Mouse (Mus musculus) ES-E14 (cell line): ENCODE results near the gene Abca4. TPM values are rescaled to one million over a fixed set of nuclear protein-coding genes. Genes with fewer than 3 reads are reported as not detected.

ENCODE experiments used
- DNase-seq: peaks from one replicate; pipeline ENCODE4 v3.0.0-alpha.2; 2013; ENCODE audit warnings: low read depth, low spot score
- H3K27ac ChIP-seq: 2 replicates; pipeline ENCODE4 v1.5.1; 2012; ENCODE audit warnings: low read depth, mild to moderate bottlenecking, low read length, moderate library complexity, mixed read lengths; ENCODE audit not compliant: poor library complexity, insufficient read depth, severe bottlenecking
- H3K36me3 ChIP-seq: 2 replicates; pipeline ENCODE4 v1.6.1; 2012; ENCODE audit warnings: mild to moderate bottlenecking, low read length, moderate library complexity, mixed read lengths; ENCODE audit not compliant: control insufficient read depth, poor library complexity, insufficient read depth, severe bottlenecking
- H3K4me1 ChIP-seq, 2 experiments: fragments of 150-350 bp in 1 of 2; sonication (generic) in 1 of 2; 2 replicates each; pipeline ENCODE4 v1.6.1; 2012; ENCODE audit warnings: low read length in 2 of 2, mild to moderate bottlenecking in 1 of 2, mixed read lengths in 1 of 2; ENCODE audit not compliant: control insufficient read depth in 2 of 2, insufficient read depth in 2 of 2, poor library complexity in 1 of 2
- H3K4me3 ChIP-seq, 2 experiments: fragments of 150-350 bp in 1 of 2; sonication (generic) in 1 of 2; 2 replicates each; pipeline ENCODE4 v1.5.1; 2012; ENCODE audit warnings: low read length in 2 of 2, low read depth in 1 of 2, mild to moderate bottlenecking in 1 of 2, mixed read lengths in 1 of 2; ENCODE audit not compliant: insufficient read depth in 1 of 2, poor library complexity in 1 of 2, severe bottlenecking in 1 of 2
- H3K9ac ChIP-seq: 2 replicates; pipeline ENCODE4 v1.6.1; 2012; ENCODE audit warnings: low read depth, mild to moderate bottlenecking, low read length, mixed read lengths; ENCODE audit not compliant: poor library complexity, insufficient read depth, severe bottlenecking
- H3K9me3 ChIP-seq: fragments of 150-350 bp; sonication (generic); 2 replicates; pipeline ENCODE4 v1.6.1; 2012; ENCODE audit warnings: low read depth, mild to moderate bottlenecking, low read length; ENCODE audit not compliant: control insufficient read depth, insufficient read depth
- CHD2 ChIP-seq: IDR thresholded peaks from 2 replicates; pipeline ENCODE4 v1.6.1; 2014; ENCODE audit warnings: mild to moderate bottlenecking, low read depth, low read length, inconsistent platforms
- HCFC1 ChIP-seq: IDR thresholded peaks from 2 replicates; pipeline ENCODE4 v1.6.1; 2012; ENCODE audit warnings: low read length, inconsistent platforms, borderline replicate concordance; ENCODE audit not compliant: insufficient read depth
- MAFK ChIP-seq: IDR thresholded peaks from 2 replicates; pipeline ENCODE4 v1.6.1; 2014; ENCODE audit warnings: mild to moderate bottlenecking, low read depth, low read length, inconsistent platforms; ENCODE audit not compliant: insufficient read depth
- ZC3H11A ChIP-seq: IDR thresholded peaks from 2 replicates; pipeline ENCODE4 v1.6.1; 2012; ENCODE audit warnings: low read depth, mild to moderate bottlenecking, inconsistent platforms, low read length, borderline replicate concordance
- ZNF384 ChIP-seq: IDR thresholded peaks from 2 replicates; pipeline ENCODE4 v1.6.1; 2012; ENCODE audit warnings: low read depth, low read length, inconsistent platforms
- in situ Hi-C, 2 experiments: fragments of 600-800 bp; cut with MboI; formaldehyde crosslinking; loops; one replicate each; pipeline ENCODE4 v1.15.1; 2025; ENCODE audit warnings: low sequenced_read_pairs in 2 of 2, inconsistent platforms in 1 of 2; ENCODE audit not compliant: unreplicated experiment in 2 of 2
- total RNA-seq: library from RNA; depleted of rRNA; stranded (reverse); fragments of 300-350 nt; gene quantifications from 2 replicates; pipeline ENCODE4 v1.2.3, GENCODE M21; 2012

Abca4 gene
- total RNA-seq, 1 experiment, result 2.3 TPM

- Histone ChIP-seq H3K27ac (no peak overlapping the region), H3K36me3 (no peaks in the 10 kb centered on the region), H3K9me3 (no peaks in the 10 kb centered on the region), H3K9ac (no peak overlapping the region), H3K4me1 (no peaks in the 10 kb centered on the region), H3K4me3 (no peak overlapping the region)
- DNase-seq, result no peak
- no peak for TF ChIP-seq ZC3H11A
- in situ Hi-C loops, result loop anchor here in 1 of 2 experiments (25.0 kb wide), 1 partner anchor 242 kb away; no protein-coding TSS in a partner anchor
These were observed 84.8 kb downstream of the Abca4 start for GRCm38 (mm10) chr3:122128999-122129493.

DNA sequence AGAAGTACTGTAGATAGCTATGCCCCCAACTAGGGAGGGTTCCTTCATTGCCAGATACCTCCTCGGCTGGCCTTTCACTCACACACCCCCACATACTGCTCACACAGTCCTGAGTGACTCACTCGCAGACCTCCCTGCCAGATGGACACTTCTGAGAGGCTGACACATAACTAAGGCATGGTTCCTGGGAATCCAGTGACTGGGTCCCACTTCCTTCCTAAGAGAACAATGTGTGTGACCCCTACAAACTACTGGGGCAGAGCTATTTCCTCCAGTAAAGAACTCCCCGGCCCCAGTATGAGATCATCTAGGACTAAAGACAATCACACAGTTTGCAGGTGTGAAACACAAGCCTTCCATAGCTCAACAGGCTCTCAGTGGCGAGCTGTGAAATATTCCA, 86.5 kb downstream of the Abca4 start:
- in situ Hi-C loops, result loop anchor here (10.0 to 25.0 kb wide), 2 partner anchors 176 to 243 kb away; partner anchors contain the start of gene Arhgap29 (in 1 of the 2)
- Histone ChIP-seq H3K27ac (no peak overlapping the region), H3K9me3 (no peaks in the 10 kb centered on the region), H3K4me3 (no peak overlapping the region), H3K9ac (no peak overlapping the region), H3K4me1 (no peaks in the 10 kb centered on the region), H3K36me3 (no peaks in the 10 kb centered on the region)
- TF ChIP-seq ZNF384 (no peak), ZC3H11A (no peak)
- no peak for DNase-seq

- Histone ChIP-seq H3K9me3 (no peaks in the 10 kb centered on the region), H3K36me3 (no peaks in the 10 kb centered on the region), H3K27ac (no peak overlapping the region), H3K4me1 (no peaks in the 10 kb centered on the region), H3K4me3 (no peak overlapping the region), H3K9ac (no peak overlapping the region)
- no peak for TF ChIP-seq HCFC1
- TF ChIP-seq CHD2, result no peak
- no peak for TF ChIP-seq MAFK
- TF ChIP-seq ZC3H11A, result no peak
- TF ChIP-seq ZNF384, result no peak
- DNase-seq, result no peak
- in situ Hi-C loops, result loop anchor here (10.0 to 25.0 kb wide), 2 partner anchors 177 to 244 kb away; partner anchors contain the start of gene Arhgap29 (in 1 of the 2)
These were observed 87.4 kb downstream of the Abca4 start for GRCm38 (mm10) chr3:122131633-122132032.

DNA sequence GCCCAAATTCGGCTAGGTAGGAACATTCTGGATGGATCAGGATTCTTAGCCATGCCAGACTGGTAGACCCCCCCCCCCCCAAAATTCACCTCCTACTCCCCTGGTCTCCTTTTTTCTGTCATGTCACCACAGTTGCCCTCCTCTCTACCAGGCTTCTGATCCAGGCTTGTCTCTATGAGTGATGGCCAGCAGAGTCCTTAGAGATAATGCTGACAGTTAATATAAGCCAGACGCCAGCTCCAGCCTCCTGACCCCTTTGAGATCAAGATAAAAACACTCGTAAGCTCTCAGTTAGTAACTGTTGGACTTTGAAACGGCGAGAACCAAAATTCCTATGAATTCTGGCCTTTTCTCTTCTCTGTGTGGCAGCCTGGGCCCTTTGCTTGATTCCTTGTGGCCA, 89.0 kb downstream of the Abca4 start:
- Histone ChIP-seq H3K4me3 (no peak overlapping the region), H3K4me1 (no peaks in the 10 kb centered on the region), H3K9ac (no peak overlapping the region), H3K36me3 (no peaks in the 10 kb centered on the region), H3K27ac (no peak overlapping the region), H3K9me3 (no peaks in the 10 kb centered on the region)
- TF ChIP-seq HCFC1 (no peak), MAFK (no peak), CHD2 (no peak), ZC3H11A (no peak), ZNF384 (no peak)
- in situ Hi-C loops, result loop anchor here (10.0 to 25.0 kb wide), 2 partner anchors 178 to 246 kb away; partner anchors contain the start of gene Arhgap29 (in 1 of the 2)
- DNase-seq, result no peak

GRCm38 (mm10) chr3:122133840-122134239, 89.6 kb downstream of the Abca4 start:
- no peak for DNase-seq
- no peaks in the 10 kb centered on the region for H3K36me3 ChIP-seq
- no peak for TF ChIP-seq HCFC1
- no peaks in the 10 kb centered on the region for H3K4me1 ChIP-seq
- no peak overlapping the region for H3K9ac ChIP-seq
- no peak overlapping the region for H3K27ac ChIP-seq
- H3K4me3 ChIP-seq, result no peak overlapping the region
- H3K9me3 ChIP-seq, result no peaks in the 10 kb centered on the region
- in situ Hi-C loops, result loop anchor here (10.0 to 25.0 kb wide), 2 partner anchors 179 to 247 kb away; partner anchors contain the start of gene Arhgap29 (in 1 of the 2)
